Mouse (Mus musculus): ENCODE measurements around the gene Prkag2.

- TF ChIP-seq CTCF (IDR thresholded peaks at IDR 0.05; ENCODE audit: extremely low read depth, insufficient read depth, low read length) (no peak), POLR2A (IDR thresholded peaks at IDR 0.05; ENCODE audit: extremely low read depth, insufficient read depth, low read length) (no peak)
Measured at GRCm38 (mm10) chr5:24936451-24936850, 164.0 kb downstream of the Prkag2 start.

Data from cortical plate, adult 2 months (tissue).